Mouse (Mus musculus) forebrain, postnatal 0 days (tissue): ENCODE measurements around the gene Kiss1r. TPM values are rescaled to one million over a fixed set of nuclear protein-coding genes. Genes with fewer than 3 reads are reported as not detected.
"Not testable (repeated sequence)": the region's sequence is repeated elsewhere in the genome, so short reads cannot be mapped to it uniquely, and the experiment has no call there.

Experiments
- ATAC-seq: fragments of 200-750 bp; cut with Nextera tagmentation; 2 replicates; pipeline ENCODE4 v1.8.0; 2017; ENCODE audit warnings: mild to moderate bottlenecking, moderate library complexity
- DNase-seq: peaks from one replicate; pipeline ENCODE4 v3.0.0-alpha.2; 2015
- H3K27ac ChIP-seq: fragments of 300-500 bp; sonication (generic); 2 replicates; pipeline ENCODE4 v1.5.1; 2014; ENCODE audit warnings: low read depth, mild to moderate bottlenecking, antibody characterized with exemption, low read length, moderate library complexity, mixed read lengths
- H3K27me3 ChIP-seq: fragments of 300-500 bp; sonication (generic); 2 replicates; pipeline ENCODE4 v1.6.1; 2014; ENCODE audit warnings: mild to moderate bottlenecking, low read length, mixed read lengths; ENCODE audit not compliant: insufficient read depth
- H3K36me3 ChIP-seq: fragments of 300-500 bp; sonication (generic); 2 replicates; pipeline ENCODE4 v1.6.1; 2014; ENCODE audit warnings: mild to moderate bottlenecking, moderate library complexity; ENCODE audit not compliant: insufficient read depth
- H3K4me1 ChIP-seq: fragments of 300-500 bp; sonication (generic); 2 replicates; pipeline ENCODE4 v1.6.1; 2014; ENCODE audit warnings: antibody characterized with exemption; ENCODE audit not compliant: insufficient read depth
- H3K4me2 ChIP-seq: fragments of 300-500 bp; sonication (generic); 2 replicates; pipeline ENCODE4 v1.6.1; 2014; ENCODE audit warnings: low read depth, mild to moderate bottlenecking, moderate library complexity
- H3K4me3 ChIP-seq: fragments of 300-500 bp; sonication (generic); 2 replicates; pipeline ENCODE4 v1.5.1; 2014; ENCODE audit warnings: low read depth, low read length, mixed read lengths
- H3K9ac ChIP-seq: fragments of 300-500 bp; sonication (generic); 2 replicates; pipeline ENCODE4 v1.6.1; 2014; ENCODE audit warnings: mild to moderate bottlenecking
- H3K9me3 ChIP-seq: fragments of 300-500 bp; sonication (generic); 2 replicates; pipeline ENCODE4 v1.6.1; 2016; ENCODE audit warnings: low read length
- CTCF ChIP-seq: sonication (generic); IDR thresholded peaks from 2 replicates; pipeline ENCODE4 v1.5.1; 2016; ENCODE audit warnings: antibody characterized with exemption, control low read depth, low read depth
- WGBS: fragments of 180-500 bp; shearing (Covaris S2); extraction: QIAGEN DNeasy Blood & Tissue Kit; methylation state at CpG from one replicate; pipeline ENCODE4 v1.1.7; 2014; 5-methylcytosine and 5-hydroxymethylcytosine counted together
- polyA plus RNA-seq: library from polyadenylated mRNA; unstranded; fragments of >200 nt; fragmentation: Nextera tagmentation; extraction: Ambion mirVana; gene quantifications from 2 replicates; pipeline ENCODE4 v1.2.1, GENCODE M21; 2015
- total RNA-seq: library from RNA; depleted of rRNA; stranded (reverse); fragments of >200 nt; gene quantifications from 2 replicates; pipeline ENCODE4 v1.2.3, GENCODE M21; 2014

Kiss1r gene
- total and polyA plus RNA-seq, 2 experiments from 2014 or later = 3.4 to 5.4 TPM

DNA sequence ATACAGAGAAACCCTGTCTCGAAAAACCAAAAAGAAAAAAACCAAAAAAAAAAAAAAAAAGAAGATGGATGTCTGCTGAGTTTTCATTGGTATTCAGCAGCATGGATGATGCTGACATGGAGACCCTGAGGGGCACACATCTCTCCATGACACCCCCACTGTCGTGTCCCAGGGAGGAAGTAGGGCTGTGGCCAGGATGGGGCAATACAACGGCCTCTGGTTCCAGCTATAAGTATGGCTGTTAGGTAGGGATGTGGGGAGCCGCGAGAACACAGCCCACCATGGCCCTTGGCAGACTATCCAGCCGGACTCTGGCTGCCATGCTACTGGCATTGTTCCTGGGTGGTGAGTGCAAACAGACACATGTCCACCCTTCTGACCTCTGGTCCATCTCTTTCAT is 30.7 kb upstream of the Kiss1r start, which contains the start of gene Elane:
TSS of gene Elane (plus strand) at position 194 of the 400 bp plus-strand sequence.
- Histone ChIP-seq H3K27ac (no peak within 1 kb of the TSS), H3K9me3 (no peaks in the 10 kb centered on the region), H3K4me1 (no peaks in the 10 kb centered on the region), H3K27me3 (peaks cover 5% of the 10 kb centered on the region; the same call in 1 of the 2 replicates), H3K4me2 (no peak within 1 kb of the TSS), H3K4me3 (no peak within 1 kb of the TSS), H3K36me3 (no peaks in the 10 kb centered on the region), H3K9ac (no peak within 1 kb of the TSS)
- DNase-seq (no peak), ATAC-seq (no peak)
- TF ChIP-seq CTCF = no peak
- WGBS = 80% methylated on average over 6 of the region's 6 CpGs

DNA sequence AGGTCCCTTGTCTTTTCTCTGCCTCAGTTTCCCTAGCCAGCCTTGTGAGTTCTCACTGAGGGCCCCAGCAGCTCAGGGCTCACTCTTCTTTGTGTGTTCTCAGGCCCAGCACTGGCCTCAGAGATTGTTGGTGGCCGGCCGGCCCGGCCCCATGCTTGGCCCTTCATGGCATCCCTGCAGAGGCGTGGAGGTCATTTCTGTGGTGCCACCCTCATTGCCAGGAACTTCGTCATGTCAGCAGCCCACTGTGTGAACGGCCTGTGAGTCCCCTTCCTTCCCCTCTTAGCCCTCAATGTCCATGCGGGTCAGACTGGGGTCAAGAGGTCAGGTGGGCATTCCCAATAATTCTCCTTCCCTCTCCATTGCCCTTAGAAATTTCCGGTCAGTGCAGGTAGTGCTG is 30.2 kb upstream of the Kiss1r start:
- TF ChIP-seq CTCF = no peak
- DNase-seq (no peak), ATAC-seq (no peak)
- Histone ChIP-seq H3K27ac (no peak overlapping the region), H3K9ac (no peak overlapping the region), H3K4me2 (no peak overlapping the region), H3K4me1 (no peaks in the 10 kb centered on the region), H3K9me3 (no peaks in the 10 kb centered on the region), H3K36me3 (no peaks in the 10 kb centered on the region), H3K4me3 (no peak overlapping the region), H3K27me3 (peaks cover 2% of the 10 kb centered on the region; the same call in 1 of the 2 replicates)
- 88% methylated on average over 8 of the region's 8 CpGs for WGBS

DNA sequence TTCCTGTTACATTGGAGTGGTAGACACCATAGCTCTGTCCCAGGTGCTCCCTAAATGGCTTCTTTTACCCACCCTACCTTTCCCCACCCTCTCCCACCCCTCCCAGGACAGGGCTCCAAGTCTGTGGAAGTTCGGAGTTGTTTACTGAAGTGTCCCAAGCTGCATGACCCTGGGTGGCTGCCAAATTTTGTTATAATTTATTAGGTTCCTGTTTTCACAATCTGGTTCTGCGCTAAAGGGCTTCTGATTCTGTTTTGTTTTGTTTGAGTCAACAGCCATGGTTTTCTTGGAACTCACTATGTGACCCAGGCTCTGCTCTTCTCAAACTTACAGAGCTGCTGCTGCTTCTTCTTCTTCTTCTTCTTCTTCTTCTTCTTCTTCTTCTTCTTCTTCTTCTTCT is 27.4 kb upstream of the Kiss1r start:
- 93% methylated on average over 2 of the region's 2 CpGs for WGBS

DNA sequence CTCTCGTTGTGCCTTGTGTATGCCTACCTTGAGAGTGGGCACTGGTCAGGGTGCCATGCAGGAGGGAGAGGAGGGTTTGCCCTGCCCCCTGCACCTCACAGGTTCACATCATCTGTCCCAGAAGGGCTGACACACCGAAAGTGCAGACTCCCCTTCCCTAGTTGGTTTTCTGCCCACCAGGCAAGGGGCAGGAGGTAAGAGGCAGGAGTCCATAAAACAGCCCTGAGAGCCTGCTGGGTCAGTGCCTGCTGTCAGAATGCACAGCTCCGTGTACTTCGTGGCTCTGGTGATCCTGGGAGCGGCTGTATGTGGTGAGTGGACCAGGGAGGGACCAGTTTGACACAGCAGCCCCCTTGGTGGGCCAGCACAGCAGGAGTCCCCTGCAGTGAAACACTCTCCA is 26.1 kb upstream of the Kiss1r start, which contains the start of gene Cfd:
TSS of gene Cfd (plus strand) at position 184 of the 400 bp plus-strand sequence.
- H3K36me3 ChIP-seq = peaks cover 8% of the 10 kb centered on the region; the same call in 1 of the 2 replicates
- H3K27me3 ChIP-seq = no peaks in the 10 kb centered on the region
- TF ChIP-seq CTCF = no peak
- H3K4me2 ChIP-seq = no peak within 1 kb of the TSS
- ATAC-seq (no peak), DNase-seq (no peak)
- 39% methylated on average over 5 of the region's 5 CpGs for WGBS
- no peaks in the 10 kb centered on the region for H3K4me1 ChIP-seq
- H3K27ac ChIP-seq = no peak within 1 kb of the TSS
- H3K4me3 ChIP-seq = no peak within 1 kb of the TSS
- no peak within 1 kb of the TSS for H3K9ac ChIP-seq
- H3K9me3 ChIP-seq = no peaks in the 10 kb centered on the region

More for the DNA sequence above, 27.4 kb upstream of the Kiss1r start:
- no peak for ATAC-seq
- no peak for DNase-seq
- Histone ChIP-seq H3K4me3 (no peak overlapping the region), H3K36me3 (no peaks in the 10 kb centered on the region), H3K27ac (no peak overlapping the region), H3K4me2 (no peak overlapping the region), H3K9ac (no peak overlapping the region), H3K9me3 (no peaks in the 10 kb centered on the region), H3K27me3 (no peaks in the 10 kb centered on the region), H3K4me1 (no peaks in the 10 kb centered on the region)
- no peak for TF ChIP-seq CTCF

DNA sequence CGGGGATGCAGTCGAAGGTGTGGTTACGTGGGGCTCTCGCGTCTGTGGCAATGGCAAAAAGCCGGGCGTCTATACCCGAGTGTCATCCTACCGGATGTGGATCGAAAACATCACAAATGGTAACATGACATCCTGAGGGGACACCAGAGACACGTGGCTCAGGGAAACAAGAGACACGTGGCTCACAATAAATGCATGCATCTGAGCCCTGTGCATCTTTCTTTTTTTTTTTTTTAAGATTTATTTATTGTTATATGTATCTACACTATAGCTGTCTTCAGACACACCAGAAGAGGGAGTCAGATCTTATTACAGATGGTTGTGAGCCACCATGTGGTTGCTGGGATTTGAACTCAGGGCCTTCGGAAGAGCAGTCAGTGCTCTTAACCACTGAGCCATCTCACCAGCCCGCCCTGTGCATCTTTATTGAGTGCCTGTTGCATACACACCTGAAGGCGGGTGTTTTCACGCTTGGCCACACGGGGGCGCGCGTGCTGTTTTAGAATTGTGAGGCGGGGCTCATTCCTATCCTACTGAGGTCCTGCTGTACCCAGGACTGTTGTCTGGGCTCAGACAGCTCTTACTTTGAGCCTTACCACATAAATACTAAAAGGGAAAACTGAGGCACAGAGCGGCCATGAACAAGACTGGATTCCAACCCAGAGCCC is 24.2 kb upstream of the Kiss1r start:
- not testable (repeated sequence) for H3K27ac ChIP-seq, H3K4me1 ChIP-seq, H3K4me2 ChIP-seq, H3K4me3 ChIP-seq, H3K9me3 ChIP-seq, H3K27me3 ChIP-seq, H3K9ac ChIP-seq
- TF ChIP-seq CTCF = peak; percentile 83
- DNase-seq (peak; percentile 81), ATAC-seq (peak; percentile 86)
- 41% methylated on average over 22 of the region's 22 CpGs for WGBS
- H3K36me3 ChIP-seq = peaks cover 27% of the 10 kb centered on the region

DNA sequence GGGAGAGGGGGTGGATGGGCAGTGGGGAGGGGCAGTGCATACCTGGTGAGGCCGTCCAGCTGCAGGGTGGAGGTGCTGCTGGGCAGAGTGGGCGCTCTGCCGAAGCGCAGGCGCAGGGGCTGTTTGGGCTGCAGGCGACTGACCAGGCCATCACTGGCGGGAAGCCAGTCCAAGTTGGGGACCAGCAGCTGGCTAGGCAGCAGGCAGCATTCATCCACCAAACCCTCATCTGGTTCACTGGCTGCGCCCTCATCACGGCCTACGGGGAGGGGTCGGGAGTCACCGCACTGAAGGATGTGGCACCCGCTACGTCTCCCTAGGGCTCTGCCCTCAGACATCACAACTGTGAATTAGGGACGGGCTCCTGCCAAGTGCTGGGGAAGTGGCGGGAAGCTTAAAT is 20.5 kb upstream of the Kiss1r start:
- no peak overlapping the region for H3K4me3 ChIP-seq
- H3K4me2 ChIP-seq = no peak overlapping the region
- H3K36me3 ChIP-seq = peaks cover 46% of the 10 kb centered on the region
- DNase-seq (no peak), ATAC-seq (no peak)
- no peak for TF ChIP-seq CTCF
- WGBS = 85% methylated on average over 16 of the region's 16 CpGs
- H3K9me3 ChIP-seq = no peaks in the 10 kb centered on the region
- H3K4me1 ChIP-seq = no peaks in the 10 kb centered on the region
- no peak overlapping the region for H3K9ac ChIP-seq
- no peaks in the 10 kb centered on the region for H3K27me3 ChIP-seq
- H3K27ac ChIP-seq = no peak overlapping the region

DNA sequence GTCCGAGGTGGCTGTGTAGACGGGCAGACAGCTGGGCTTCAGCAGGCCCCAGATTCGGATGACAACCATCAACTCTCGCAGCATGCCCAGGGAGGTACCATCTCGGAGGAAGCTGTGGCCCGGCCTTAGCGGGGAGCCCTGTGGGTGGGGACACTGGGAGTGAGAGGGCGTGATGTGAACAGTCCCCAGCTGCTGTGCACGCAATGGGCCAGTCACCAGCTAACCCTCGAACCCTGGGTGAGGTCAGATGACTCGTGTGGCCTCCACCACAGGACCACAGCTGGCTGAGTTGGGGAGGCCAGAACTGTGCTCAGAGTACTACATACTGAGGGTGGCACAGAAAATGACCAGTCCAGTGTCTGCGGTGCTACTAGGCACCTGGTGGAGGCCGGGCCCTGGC is 20.0 kb upstream of the Kiss1r start:
- TF ChIP-seq CTCF = no peak
- Histone ChIP-seq H3K9ac (no peak overlapping the region), H3K4me3 (no peak overlapping the region), H3K4me1 (no peaks in the 10 kb centered on the region), H3K9me3 (no peaks in the 10 kb centered on the region), H3K27ac (no peak overlapping the region), H3K36me3 (peaks cover 48% of the 10 kb centered on the region), H3K4me2 (no peak overlapping the region), H3K27me3 (no peaks in the 10 kb centered on the region)
- 84% methylated on average over 13 of the region's 13 CpGs for WGBS
- DNase-seq (no peak), ATAC-seq (no peak)
